Comparison of ENCODE assay signal across 19 mouse cellular contexts in the genomic region with DNA sequence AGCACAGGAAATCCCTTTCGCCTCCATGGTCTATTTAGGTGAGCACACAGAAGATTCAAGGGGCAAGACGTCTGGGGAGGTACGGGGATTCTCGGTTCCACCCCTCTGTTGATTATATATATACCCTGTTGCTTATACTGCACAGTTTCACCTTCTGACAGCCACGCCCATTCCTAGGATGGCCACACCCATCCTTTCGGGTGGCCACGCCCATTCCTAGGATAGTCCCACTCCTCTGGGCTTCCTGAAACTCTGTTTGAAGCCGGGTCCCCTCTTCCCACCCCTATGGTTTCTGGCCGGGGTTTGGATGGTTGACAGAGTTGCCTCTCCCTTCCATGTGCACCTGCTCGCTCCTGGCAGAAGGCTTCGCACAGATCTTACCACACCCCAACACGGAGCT. TPM values are rescaled to one million over a fixed set of nuclear protein-coding genes. Genes with fewer than 3 reads are reported as not detected.
"Had no signal": no experiment of that assay in that cellular context is flagged by ENCODE, and none has a peak within 500 bp of the region (broad histone marks: within the 10 kb centered on the region; RNA-seq: fewer than 3 reads in every experiment).

No protein-coding gene starts in this region.

- H3K4me3 ChIP-seq: midbrain, embryonic 10.5 days; midbrain, embryonic 12.5 days; myocyte; neural tube, embryonic 13.5 days; neural tube, embryonic 15.5 days had no signal

- ATAC-seq: midbrain, embryonic 16.5 days had no signal

- H3K9me3 ChIP-seq: midbrain, embryonic 10.5 days; midbrain, embryonic 12.5 days; neural tube, embryonic 13.5 days; neural tube, embryonic 15.5 days had no signal

- H3K4me2 ChIP-seq: lung, embryonic 14.5 days; midbrain, embryonic 12.5 days; neural tube, embryonic 13.5 days; neural tube, embryonic 15.5 days had no signal

- H3K9ac ChIP-seq: lung, embryonic 14.5 days; midbrain, embryonic 12.5 days; neural tube, embryonic 13.5 days; neural tube, embryonic 15.5 days had no signal

- DNase-seq: lung, adult 18-20 months; lung, embryonic 14.5 days; lung, postnatal 10 days; lung, postnatal 4 days; midbrain, embryonic 14.5 days; right cerebral cortex, adult 18-20 months; right cerebral cortex, postnatal 25 days; right cerebral cortex, postnatal 4 days; spleen, adult 18-20 months; thymus, adult 18-20 months; thymus, postnatal 14 days; thymus, postnatal 36 days had no signal

- H3K27ac ChIP-seq: midbrain, embryonic 10.5 days; midbrain, embryonic 12.5 days; neural tube, embryonic 13.5 days; neural tube, embryonic 15.5 days had no signal

- H3K36me3 ChIP-seq: midbrain, embryonic 10.5 days; midbrain, embryonic 12.5 days; neural tube, embryonic 13.5 days; neural tube, embryonic 15.5 days had no signal

- H3K27me3 ChIP-seq: midbrain, embryonic 12.5 days; neural tube, embryonic 13.5 days; neural tube, embryonic 15.5 days had no signal

- H3K4me1 ChIP-seq: neural tube, embryonic 13.5 days; neural tube, embryonic 15.5 days had no signal

RNA-seq across cellular contexts. Expression of a gene that starts 22.9 kb away (rescaled TPM):
- total RNA-seq: megakaryocyte-erythroid progenitor cell, adult 5-6 weeks had no signal
- polyA plus RNA-seq: myocyte had no signal
